Mouse (Mus musculus) splenic B cell, adult 2 months (primary cell): Measurements from ENCODE around the gene Dnal4.

ENCODE experiments used
- DNase-seq: peaks from one replicate; pipeline ENCODE4 v3.0.0-alpha.2; 2011; ENCODE audit warnings: low read depth, low spot score
- H3K27me3 ChIP-seq: 2 replicates; pipeline ENCODE4 v1.6.1; 2012; ENCODE audit warnings: mild to moderate bottlenecking, low read length, moderate library complexity, mixed read lengths; ENCODE audit not compliant: control insufficient read depth, poor library complexity, insufficient read depth, severe bottlenecking
- H3K36me3 ChIP-seq: 2 replicates; pipeline ENCODE4 v1.6.1; 2012; ENCODE audit warnings: mild to moderate bottlenecking, low read length, moderate library complexity, mixed read lengths; ENCODE audit not compliant: control insufficient read depth, poor library complexity, insufficient read depth, severe bottlenecking

The Dnal4 gene

DNA sequence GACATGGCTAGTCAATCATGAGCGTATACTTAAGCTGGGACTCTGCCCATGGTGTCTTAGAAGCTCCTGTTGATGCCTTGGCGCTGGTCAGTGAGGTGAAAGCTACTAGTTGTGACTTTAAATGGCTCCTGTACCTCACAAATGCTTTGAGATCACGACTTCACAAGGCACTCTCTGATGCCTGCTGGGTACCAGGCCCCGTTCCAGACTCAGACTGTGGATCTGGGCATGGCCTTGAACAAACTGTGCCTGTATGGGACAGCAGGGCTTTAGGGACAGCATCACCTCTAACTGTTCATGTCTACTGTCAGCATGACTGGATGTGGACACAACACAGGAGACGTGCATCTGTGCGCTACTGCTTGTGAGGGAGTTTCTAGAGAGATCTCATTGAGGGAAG, 13.3 kb upstream of the Dnal4 start:
- Histone ChIP-seq H3K27me3 (no peaks in the 10 kb centered on the region), H3K36me3 (no peaks in the 10 kb centered on the region)
- no peak for DNase-seq

DNA sequence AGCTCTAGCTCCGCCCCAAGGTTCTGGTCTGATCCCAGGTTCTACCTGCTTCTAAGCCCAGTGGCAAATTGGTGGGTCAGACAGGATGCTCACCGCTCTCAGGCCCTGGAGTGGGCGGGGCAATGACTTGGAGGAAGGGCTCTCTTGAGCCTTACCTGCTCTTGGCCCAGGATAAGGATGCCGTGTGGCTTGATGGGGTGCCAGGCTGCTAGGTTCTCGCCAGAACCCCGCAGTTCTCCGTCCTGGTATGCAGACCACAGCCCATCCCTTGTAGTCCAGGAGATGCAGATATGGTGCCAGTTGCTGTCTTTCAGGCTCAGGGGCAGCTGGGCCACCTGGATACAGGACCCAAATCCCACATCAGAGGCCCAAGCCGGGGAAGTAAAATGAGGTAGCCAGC, 12.5 kb upstream of the Dnal4 start:
- Histone ChIP-seq H3K27me3 (no peaks in the 10 kb centered on the region), H3K36me3 (no peaks in the 10 kb centered on the region)
- no peak for DNase-seq

DNA sequence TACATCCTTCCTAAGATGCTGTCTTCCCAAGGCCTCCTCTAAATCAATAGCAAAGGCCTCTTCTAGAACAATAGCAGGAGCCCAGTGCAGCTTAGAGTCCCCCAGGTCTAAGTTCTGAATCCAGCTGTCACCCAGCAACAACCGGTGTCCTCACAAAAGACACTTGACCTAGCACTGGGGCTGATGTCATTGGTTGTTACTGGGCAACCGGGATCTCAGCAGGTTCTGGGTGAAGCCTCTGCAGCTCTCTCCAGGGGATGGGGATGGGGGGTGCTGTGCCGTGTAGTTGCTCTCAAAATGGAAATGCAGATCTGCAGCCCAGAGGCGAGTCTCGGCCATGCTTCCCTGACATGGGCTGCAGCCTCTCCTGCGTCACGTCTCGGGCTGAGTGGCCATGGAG, 10.2 kb upstream of the Dnal4 start:
- H3K27me3 ChIP-seq: no peaks in the 10 kb centered on the region

DNA sequence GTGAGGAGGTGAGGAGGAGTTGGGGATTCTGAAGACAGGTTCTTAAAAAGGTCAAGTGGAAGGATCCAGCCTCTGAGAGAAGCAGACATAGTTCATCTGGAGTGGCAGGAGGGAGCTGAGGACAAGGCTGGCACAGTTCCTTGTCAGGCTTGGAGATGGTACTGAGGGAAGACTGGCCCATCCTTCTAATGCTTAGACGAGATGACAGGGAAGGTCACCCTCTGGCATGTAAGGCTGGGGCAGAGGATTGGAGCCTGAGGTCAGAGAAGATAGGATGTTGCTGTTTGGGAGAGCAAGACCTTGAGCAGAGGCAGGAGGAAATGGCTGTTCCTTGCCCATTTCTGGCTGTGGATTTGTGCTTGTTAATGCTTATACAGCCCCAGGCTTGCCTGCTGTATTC, 7.4 kb upstream of the Dnal4 start:
- no peaks in the 10 kb centered on the region for H3K36me3 ChIP-seq
- DNase-seq: no peak
- no peaks in the 10 kb centered on the region for H3K27me3 ChIP-seq

More for the DNA sequence above, 10.2 kb upstream of the Dnal4 start:
- no peak for DNase-seq
- H3K36me3 ChIP-seq: no peaks in the 10 kb centered on the region

DNA sequence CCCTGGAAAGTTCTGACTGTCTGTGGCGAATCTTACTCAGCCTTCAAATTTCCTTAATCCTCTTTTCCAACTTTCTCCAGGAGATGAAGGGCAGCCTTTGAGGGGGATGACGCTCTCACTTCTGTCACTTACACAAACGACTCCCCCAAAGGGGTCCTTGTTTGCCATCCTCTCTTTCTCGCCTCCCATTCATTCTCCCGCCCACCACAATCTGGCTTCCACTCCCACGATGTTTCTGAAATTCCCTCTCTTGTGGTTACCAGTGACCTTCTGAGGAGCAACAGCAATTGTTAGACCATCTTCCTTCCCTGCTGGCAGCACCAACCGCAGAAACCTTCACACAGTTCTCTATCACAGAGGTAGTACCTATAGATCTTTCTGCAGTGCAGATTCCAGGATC, 2.0 kb downstream of the Dnal4 start:
- Histone ChIP-seq H3K27me3 (no peaks in the 10 kb centered on the region), H3K36me3 (no peaks in the 10 kb centered on the region)
- no peak for DNase-seq

DNA sequence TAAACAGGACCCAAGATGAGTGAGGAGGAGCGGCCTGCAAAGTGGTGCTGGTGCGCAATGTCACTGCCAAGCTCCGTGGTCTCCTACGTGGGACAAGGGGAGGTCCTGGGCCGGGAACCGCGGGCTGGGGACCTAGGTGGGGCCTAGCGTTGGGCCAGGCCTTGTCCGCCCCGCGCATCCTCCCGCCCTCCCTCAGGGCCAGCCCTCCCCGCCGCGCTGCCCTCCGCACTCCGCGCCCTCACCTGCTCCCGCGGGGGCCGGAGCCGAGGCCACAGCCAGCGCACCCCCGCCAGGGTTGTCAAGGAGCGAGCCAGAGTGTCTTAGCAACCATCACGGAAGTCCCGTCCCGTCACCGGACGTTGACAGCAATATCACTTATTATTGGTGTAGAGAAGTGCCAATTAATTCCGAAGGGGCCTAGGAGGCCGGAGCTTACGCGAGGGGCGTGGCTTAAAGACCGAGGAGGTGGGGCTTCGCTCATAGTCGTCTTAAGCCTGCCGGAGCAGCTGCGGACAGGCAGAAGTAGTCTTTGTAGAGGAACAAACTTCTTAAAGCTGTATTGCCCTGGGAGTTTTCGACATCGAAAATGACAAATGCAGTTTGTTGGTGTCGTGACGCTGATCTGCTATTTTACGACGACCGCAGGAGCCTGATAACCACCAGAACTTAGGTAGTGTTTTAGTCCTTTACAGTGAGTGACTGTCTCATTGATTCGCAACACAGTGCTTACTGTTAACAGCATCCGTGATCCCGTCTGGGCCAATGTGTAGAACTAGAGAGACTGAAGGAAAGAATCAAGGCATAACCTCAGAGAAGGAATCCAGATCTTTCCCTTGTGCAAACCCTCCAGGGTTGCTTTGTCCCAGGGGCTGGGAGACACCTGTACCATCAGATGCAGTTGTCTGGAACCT, 3.3 kb downstream of the Dnal4 start:
- peak; percentile 99 for DNase-seq
- H3K36me3 ChIP-seq: no peaks in the 10 kb centered on the region
- no peaks in the 10 kb centered on the region for H3K27me3 ChIP-seq

DNA sequence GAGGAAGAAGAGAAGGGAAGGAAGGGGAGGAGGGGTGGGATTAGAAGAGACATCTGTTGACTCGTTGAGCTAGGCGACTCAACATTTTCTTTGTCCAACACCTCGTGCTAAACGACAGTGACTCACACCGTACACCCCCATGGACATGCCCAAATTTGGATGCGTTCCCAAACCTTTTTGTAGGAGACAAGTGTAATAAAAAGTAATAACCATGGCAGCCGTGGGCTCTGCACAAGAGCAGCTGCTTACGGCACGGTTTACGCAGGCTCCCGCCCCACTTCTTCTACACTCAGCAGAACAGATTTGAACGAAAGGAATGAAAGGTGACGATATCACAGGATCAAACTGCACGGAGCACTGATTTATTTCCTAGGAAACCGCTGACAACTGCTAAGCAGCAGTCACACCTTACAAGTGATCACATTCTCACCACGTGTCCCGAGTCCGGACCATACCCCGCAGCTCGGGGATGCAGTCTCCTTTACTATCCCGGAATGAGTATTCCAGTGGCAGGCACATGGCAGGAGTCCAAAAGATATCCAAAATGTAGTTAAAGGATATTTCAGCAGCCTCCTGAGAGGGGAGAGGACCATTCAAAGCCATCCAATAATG, 6.9 kb downstream of the Dnal4 start:
- Histone ChIP-seq H3K36me3 (no peaks in the 10 kb centered on the region), H3K27me3 (no peaks in the 10 kb centered on the region)
- DNase-seq: no peak

DNA sequence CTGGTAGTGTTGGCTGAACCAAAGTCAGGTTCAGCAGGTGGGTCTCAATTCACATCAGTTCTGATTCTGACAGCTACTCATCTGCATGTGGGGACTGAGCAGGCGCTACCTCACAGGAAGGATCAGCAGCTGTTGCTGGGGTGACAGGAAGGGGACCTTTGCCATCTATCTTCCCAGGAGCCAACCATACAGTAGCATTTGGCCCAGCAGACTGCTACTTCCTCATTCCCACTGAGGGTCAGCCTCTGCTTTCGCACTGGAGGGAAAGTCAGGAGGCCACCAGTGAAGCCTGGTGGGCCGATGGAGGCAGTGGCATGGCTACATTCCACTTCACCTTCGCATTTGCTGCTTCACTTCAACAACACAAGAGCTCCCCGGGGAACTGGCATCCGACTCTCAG, 9.3 kb downstream of the Dnal4 start:
- Histone ChIP-seq H3K27me3 (no peaks in the 10 kb centered on the region), H3K36me3 (no peaks in the 10 kb centered on the region)
- no peak for DNase-seq

DNA sequence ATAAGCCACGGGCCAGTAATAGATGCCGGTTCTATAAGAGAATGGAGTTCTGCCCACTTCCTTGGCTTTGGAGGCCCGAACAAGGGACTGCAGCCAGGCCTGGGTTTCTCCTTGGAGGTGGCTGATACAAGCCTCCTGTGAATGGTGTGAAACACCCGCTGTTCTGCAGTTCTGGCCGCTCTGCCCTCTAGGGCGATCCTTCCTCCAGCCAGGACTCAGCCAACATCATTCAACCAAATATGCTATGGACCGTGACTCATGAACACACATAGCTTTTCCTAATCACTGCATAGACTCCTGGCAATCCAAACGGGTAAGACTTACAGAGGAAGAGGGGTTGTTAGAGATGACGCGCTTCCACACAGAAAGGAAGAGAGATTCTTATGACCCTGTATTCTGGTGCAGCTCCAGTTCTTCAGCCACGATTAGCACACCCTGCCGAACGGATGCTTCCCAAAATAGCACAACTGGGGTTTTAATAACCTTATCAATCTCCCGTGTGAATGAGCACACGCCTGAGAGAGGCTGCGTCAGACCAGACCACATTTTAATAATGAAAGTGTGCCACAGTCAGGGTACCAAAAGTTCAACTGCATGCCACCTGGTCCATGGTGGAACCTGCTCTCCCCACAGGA, 10.2 kb downstream of the Dnal4 start:
- Histone ChIP-seq H3K27me3 (no peaks in the 10 kb centered on the region), H3K36me3 (no peaks in the 10 kb centered on the region)
- no peak for DNase-seq

DNA sequence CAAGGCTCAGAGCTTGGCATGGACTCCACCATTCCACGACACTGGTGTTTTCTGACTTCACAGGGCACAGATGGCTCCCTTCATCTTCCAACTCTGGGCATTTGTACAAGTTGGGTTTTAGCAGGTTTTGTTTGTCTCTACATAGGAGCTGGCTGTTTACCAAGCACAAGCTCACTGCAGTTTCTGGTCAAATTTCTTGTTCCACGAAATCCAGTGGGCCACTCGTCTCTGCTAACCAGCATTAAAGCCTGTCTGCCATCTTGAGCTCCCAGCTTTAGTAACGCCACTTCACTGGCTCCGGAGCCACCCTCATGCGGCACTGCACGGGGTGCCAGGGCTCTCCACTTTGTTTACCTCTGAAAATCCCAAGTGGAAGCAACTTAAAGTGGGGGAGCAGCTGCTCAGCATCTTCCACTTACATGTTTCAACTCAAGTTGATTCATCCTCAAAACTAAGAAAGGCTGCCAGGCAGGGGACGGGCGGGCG, 11.0 kb downstream of the Dnal4 start:
- DNase-seq: no peak
- Histone ChIP-seq H3K27me3 (no peaks in the 10 kb centered on the region), H3K36me3 (peaks cover 1% of the 10 kb centered on the region)

DNA sequence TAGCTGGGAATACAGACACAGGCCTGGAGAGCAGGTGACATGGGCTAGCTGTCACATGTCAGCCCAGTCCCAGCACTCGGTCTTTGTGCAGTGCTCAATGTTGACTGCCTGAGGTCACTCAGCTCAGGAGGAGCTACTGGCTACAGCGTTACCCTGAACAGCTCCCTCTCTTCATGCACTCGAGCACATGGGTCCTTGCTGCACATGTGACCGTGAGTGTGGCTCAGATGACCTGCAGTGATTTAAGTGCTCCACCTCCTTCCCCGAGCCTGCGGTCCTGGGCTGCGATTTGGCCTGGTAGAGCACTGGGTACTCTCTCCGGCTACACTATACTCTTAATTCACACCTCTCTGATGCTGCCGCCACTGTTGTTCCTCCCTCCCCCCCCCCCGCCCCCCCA, 11.5 kb downstream of the Dnal4 start:
- Histone ChIP-seq H3K36me3 (peaks cover 1% of the 10 kb centered on the region), H3K27me3 (no peaks in the 10 kb centered on the region)
- no peak for DNase-seq

DNA sequence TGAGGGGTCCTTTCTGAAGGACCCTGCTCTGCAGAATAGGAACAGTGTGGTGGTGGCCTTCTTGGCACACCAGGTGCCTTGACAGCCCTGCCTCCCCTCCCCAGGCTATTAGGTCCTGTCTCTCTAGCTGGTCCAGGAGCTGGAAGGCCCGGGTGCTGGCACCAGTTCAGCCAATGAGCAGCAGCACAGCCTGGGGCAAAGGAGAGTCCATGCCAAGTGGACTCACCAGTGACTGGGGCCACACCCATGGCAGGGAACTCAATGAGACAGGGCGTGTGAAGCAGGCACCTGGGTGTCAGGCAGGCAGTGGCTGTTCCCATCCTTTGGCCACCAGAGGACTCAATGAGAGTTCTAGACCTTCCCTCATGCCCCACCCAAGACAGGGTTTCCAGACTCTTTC, 12.3 kb downstream of the Dnal4 start:
- DNase-seq: no peak
- Histone ChIP-seq H3K36me3 (peaks cover 1% of the 10 kb centered on the region), H3K27me3 (no peaks in the 10 kb centered on the region)

DNA sequence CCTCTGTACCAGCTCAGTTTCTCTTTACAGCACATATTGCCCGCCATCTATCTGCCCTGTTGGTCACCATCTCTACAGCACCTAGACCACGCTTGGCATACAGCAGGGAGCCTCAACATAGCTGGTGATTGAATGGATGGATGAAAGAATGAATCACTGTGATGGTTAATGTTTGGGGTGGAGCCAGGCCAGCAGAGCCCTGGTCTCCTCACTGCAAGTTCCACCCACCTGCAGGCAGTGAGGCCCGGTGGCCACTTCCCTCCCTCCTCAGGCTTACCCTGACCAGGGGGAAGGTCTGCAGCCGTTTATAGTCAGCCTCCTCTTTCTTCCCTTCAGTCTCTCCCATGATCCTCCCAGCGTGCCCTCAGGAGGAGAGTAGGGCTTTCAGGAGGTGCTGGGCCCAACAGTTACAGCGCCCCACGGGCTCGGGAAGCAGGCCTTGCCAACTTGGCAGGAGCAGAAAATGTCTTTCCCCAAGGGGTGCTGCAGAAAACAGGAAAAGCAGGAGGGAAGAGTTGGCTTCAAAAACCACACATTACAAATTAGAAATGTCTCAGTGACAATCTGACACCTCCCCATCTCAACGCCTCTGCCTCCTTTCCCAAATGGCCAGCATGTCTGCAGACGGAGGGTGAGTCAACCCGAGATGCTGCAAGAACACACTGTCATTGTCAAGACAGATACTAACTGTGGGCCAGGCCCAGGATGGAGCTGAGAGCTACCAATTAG, 12.9 kb downstream of the Dnal4 start:
- H3K27me3 ChIP-seq: no peaks in the 10 kb centered on the region
- peaks cover 1% of the 10 kb centered on the region for H3K36me3 ChIP-seq
- no peak for DNase-seq

DNA sequence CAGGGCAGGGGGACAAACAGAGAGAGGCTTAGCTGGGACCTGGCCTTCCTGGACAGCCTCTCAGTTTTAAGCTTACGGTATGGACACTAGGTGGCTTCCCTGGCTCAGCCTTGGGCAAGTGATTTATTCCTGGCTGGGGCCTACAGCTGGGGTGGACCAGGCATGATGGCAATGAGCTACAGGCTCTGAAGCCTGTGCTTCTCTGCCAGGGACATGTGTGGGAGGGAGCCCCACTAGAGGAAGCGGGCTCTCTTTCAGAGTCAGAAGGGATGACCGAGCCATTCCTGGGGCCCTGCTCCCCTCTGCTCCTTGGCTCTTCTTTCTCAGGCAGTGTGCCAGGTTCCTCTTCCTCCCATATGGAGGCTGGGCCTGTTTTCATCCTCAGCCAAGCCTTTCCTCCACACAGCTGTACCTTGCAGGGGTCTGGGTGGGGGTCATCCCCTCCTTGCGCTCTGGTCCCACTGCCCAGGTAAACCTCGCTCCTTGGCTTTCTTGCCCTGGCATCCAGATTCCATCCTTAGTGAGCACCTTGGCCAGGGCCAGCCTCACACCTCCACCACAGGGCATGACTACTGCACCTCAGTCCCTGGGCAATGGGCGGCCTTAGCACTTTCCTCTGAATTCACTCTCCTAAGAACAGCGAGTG, 13.9 kb downstream of the Dnal4 start:
- Histone ChIP-seq H3K27me3 (no peaks in the 10 kb centered on the region), H3K36me3 (peaks cover 1% of the 10 kb centered on the region)
- no peak for DNase-seq
